ENCODE assay signal across 16 mouse cellular contexts in genomic region chr3:118991793-118992192, GRCm38 (mm10).
DNase-seq lines count a peak whose midpoint lies in the region; ATAC-seq and TF ChIP-seq lines count a peak whose summit lies in the region.
"Had no signal": no experiment of that assay in that cellular context is flagged by ENCODE, and none has a peak within 500 bp of the region (broad histone marks: within the 10 kb centered on the region; RNA-seq: fewer than 3 reads in every experiment).

No protein-coding gene starts in this region.

- WGBS in heart, postnatal 0 days = 73% methylated on average over 4 of the region's 4 CpGs
- 68% methylated on average over 4 of the region's 4 CpGs for WGBS in lung, postnatal 0 days
- WGBS in embryonic facial prominence, embryonic 14.5 days = 75% methylated on average over 4 of the region's 4 CpGs

- CTCF ChIA-PET in Patski (lab: Charles Lee) = interaction anchor here (0.9 to 1.7 kb wide), 6 partner anchors 9 to 119 kb away, joined by 3 to 4 read pairs (median 4); no protein-coding TSS in a partner anchor

- H3K4me3 ChIP-seq in heart, postnatal 0 days (ENCODE audit: low read depth, low read length) = no peak overlapping the region
- no peak overlapping the region for H3K4me3 ChIP-seq in lung, postnatal 0 days (ENCODE audit: low read depth, low read length)
- H3K4me3 ChIP-seq in embryonic facial prominence, embryonic 14.5 days (ENCODE audit: low read depth, low read length) = no peak overlapping the region
- H3K4me3 ChIP-seq: heart, embryonic 10.5 days; kidney, embryonic 15.5 days; limb, embryonic 13.5 days; midbrain, embryonic 12.5 days had no signal

- H3K4me1 ChIP-seq in heart, postnatal 0 days (ENCODE audit: control insufficient read depth, insufficient read depth) = no peaks in the 10 kb centered on the region
- H3K4me1 ChIP-seq in lung, postnatal 0 days (ENCODE audit: insufficient read depth, low read depth, low read length) = no peaks in the 10 kb centered on the region
- H3K4me1 ChIP-seq in embryonic facial prominence, embryonic 14.5 days (ENCODE audit: control insufficient read depth, insufficient read depth, low read length) = no peaks in the 10 kb centered on the region
- H3K4me1 ChIP-seq: heart, embryonic 10.5 days; kidney, embryonic 15.5 days; limb, embryonic 13.5 days; midbrain, embryonic 12.5 days had no signal

- H3K27ac ChIP-seq in heart, postnatal 0 days (ENCODE audit: low read depth) = no peak overlapping the region
- H3K27ac ChIP-seq in lung, postnatal 0 days (ENCODE audit: low read length) = no peak overlapping the region
- H3K27ac ChIP-seq in embryonic facial prominence, embryonic 14.5 days (replicated peaks; ENCODE audit: low read depth, low read length) = no peak overlapping the region
- H3K27ac ChIP-seq: heart, embryonic 10.5 days; kidney, embryonic 15.5 days; limb, embryonic 13.5 days; midbrain, embryonic 12.5 days had no signal

- no peaks in the 10 kb centered on the region for H3K9me3 ChIP-seq in heart, postnatal 0 days (replicated peaks; ENCODE audit: control insufficient read depth, low read length)
- H3K9me3 ChIP-seq in lung, postnatal 0 days (ENCODE audit: low read length) = no peaks in the 10 kb centered on the region
- 0 out of 2 replicates have a peak, but pooled peaks cover 3% of the 10 kb centered on the region for H3K9me3 ChIP-seq in embryonic facial prominence, embryonic 14.5 days (ENCODE audit: control insufficient read depth, low read length)
- H3K9me3 ChIP-seq: heart, embryonic 10.5 days; kidney, embryonic 15.5 days; limb, embryonic 13.5 days; midbrain, embryonic 12.5 days had no signal

- no peaks in the 10 kb centered on the region for H3K36me3 ChIP-seq in heart, postnatal 0 days (replicated peaks; ENCODE audit: control insufficient read depth, insufficient read depth, low read length)
- H3K36me3 ChIP-seq in lung, postnatal 0 days (ENCODE audit: insufficient read depth, low read length) = no peaks in the 10 kb centered on the region
- H3K36me3 ChIP-seq in embryonic facial prominence, embryonic 14.5 days (ENCODE audit: control insufficient read depth, insufficient read depth, low read length) = no peaks in the 10 kb centered on the region
- H3K36me3 ChIP-seq: heart, embryonic 10.5 days; kidney, embryonic 15.5 days; limb, embryonic 13.5 days; midbrain, embryonic 12.5 days had no signal

- no peak for DNase-seq in heart, postnatal 0 days (ENCODE audit: low spot score)
- DNase-seq in heart, adult 11 months = no peak
- no peak for DNase-seq in lung, postnatal 0 days (ENCODE audit: low spot score)
- DNase-seq in lung, postnatal 10 days = no peak
- DNase-seq in Patski (ENCODE audit: low read depth, low spot score) = no peak
- DNase-seq in embryonic facial prominence, embryonic 14.5 days (ENCODE audit: low spot score) = peak; percentile 17
- DNase-seq in thymus, postnatal 36 days = no peak
- no peak for DNase-seq in adrenal gland, postnatal 4 days (ENCODE audit: low spot score in 2 of 2)
- DNase-seq: cerebellum, postnatal 25 days; layer of hippocampus, postnatal 36 days; lung, adult 2 months; thymus, adult 18-20 months had no signal

- no peak overlapping the region for H3K4me2 ChIP-seq in heart, postnatal 0 days (ENCODE audit: low read depth, low read length)
- H3K4me2 ChIP-seq in lung, postnatal 0 days (replicated peaks; ENCODE audit: low read depth, low read length) = no peak overlapping the region
- H3K4me2 ChIP-seq in embryonic facial prominence, embryonic 14.5 days (ENCODE audit: low read depth, low read length) = no peak overlapping the region
- H3K4me2 ChIP-seq: kidney, embryonic 15.5 days; limb, embryonic 13.5 days; midbrain, embryonic 12.5 days had no signal

- no peaks in the 10 kb centered on the region for H3K27me3 ChIP-seq in heart, postnatal 0 days (ENCODE audit: control insufficient read depth, insufficient read depth, low read length)
- no peaks in the 10 kb centered on the region for H3K27me3 ChIP-seq in lung, postnatal 0 days (replicated peaks; ENCODE audit: insufficient read depth, low read length)
- peaks cover 4% of the 10 kb centered on the region for H3K27me3 ChIP-seq in Patski
- H3K27me3 ChIP-seq in embryonic facial prominence, embryonic 14.5 days (replicated peaks; ENCODE audit: control insufficient read depth, insufficient read depth, low read length) = no peaks in the 10 kb centered on the region
- H3K27me3 ChIP-seq: kidney, embryonic 15.5 days; limb, embryonic 13.5 days; midbrain, embryonic 12.5 days had no signal

- in situ Hi-C loops in Patski (cut with MboI; ENCODE audit: low pct_unique_long_range_greater_than_20kb) = no loop called here

- POLR2A ChIA-PET in Patski (lab: Charles Lee) = interaction anchor here (0.7 kb wide), 1 partner anchor 319 kb away, joined by 3 read pairs; no protein-coding TSS in a partner anchor

- peak; percentile 46 for TF ChIP-seq CTCF in heart, postnatal 0 days (IDR thresholded peaks at IDR 0.05; ENCODE audit: low read depth)
- peak; percentile 35 for TF ChIP-seq CTCF in lung, postnatal 0 days (IDR thresholded peaks at IDR 0.05)
- peak; percentile 56 for TF ChIP-seq CTCF in Patski (IDR thresholded peaks at IDR 0.05)

- no peak for TF ChIP-seq EP300 in heart, postnatal 0 days (IDR thresholded peaks at IDR 0.05; ENCODE audit: low read depth)
- no peak for TF ChIP-seq EP300 in lung, postnatal 0 days (IDR thresholded peaks at IDR 0.05)

- H3K9ac ChIP-seq in heart, postnatal 0 days (replicated peaks; ENCODE audit: low read depth, low read length) = no peak overlapping the region
- no peak overlapping the region for H3K9ac ChIP-seq in lung, postnatal 0 days (replicated peaks; ENCODE audit: low read depth)
- H3K9ac ChIP-seq in embryonic facial prominence, embryonic 14.5 days (ENCODE audit: low read depth, low read length) = no peak overlapping the region
- H3K9ac ChIP-seq: kidney, embryonic 15.5 days; limb, embryonic 13.5 days; midbrain, embryonic 12.5 days had no signal

- ATAC-seq in heart, postnatal 0 days (ENCODE audit: insufficient read depth, low read depth) = no peak
- ATAC-seq in lung, postnatal 0 days = no peak
- no peak for ATAC-seq in Patski
- no peak for ATAC-seq in embryonic facial prominence, embryonic 14.5 days (ENCODE audit: low read depth)
